ENCODE assay signal across 8 mouse cellular contexts in the genomic region with DNA sequence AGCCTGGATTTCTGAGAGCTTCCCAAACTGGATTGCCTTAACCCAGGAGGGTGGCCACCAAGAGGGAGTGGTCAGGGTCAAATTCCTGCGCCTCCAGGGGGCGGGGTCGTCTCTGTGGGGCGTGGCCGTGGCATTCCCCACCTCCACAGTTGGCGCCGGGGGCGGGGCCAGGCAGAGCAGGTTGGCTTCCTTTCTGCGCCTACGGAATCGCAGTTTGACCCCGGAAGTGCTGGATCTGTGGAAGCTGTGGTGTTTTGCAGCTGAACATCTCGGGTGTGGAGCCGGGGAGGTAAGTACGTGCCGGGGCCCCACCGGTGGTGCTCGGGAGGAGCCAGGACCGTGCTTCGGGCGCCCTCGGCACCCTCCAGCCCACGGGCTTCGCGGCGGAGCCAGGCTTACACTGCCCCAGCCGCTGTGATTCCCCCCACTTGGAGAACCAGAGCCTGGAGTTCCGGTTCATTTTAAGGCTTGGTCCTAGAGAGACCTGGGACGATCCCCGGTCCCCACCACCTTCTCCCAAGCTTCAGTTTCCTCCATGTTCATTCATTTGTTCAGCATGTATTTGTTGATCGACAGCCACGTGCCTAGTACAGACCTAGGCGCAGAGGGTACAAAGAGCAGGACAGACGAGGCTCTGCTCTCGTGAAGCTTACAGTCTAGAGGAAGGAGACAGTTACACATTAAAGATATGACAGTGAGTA. TPM values are rescaled to one million over a fixed set of nuclear protein-coding genes. Genes with fewer than 3 reads are reported as not detected.
A peak's percentile ranks its signal among the peaks of the same experiment; 100 is the strongest.
DNase-seq lines count a peak whose midpoint lies in the region; ATAC-seq and TF ChIP-seq lines count a peak whose summit lies in the region.

A gene (plus strand): TSS at position 214 of the 701 bp plus-strand sequence.

- H3K9me3 ChIP-seq in CH12.LX (replicated peaks; ENCODE audit: low read length) = no peaks in the 10 kb centered on the region
- no peaks in the 10 kb centered on the region for H3K9me3 ChIP-seq in forebrain, embryonic 12.5 days
- H3K9me3 ChIP-seq in heart, postnatal 0 days (replicated peaks; ENCODE audit: control insufficient read depth, low read length) = no peaks in the 10 kb centered on the region
- no peaks in the 10 kb centered on the region for H3K9me3 ChIP-seq in liver, embryonic 16.5 days (replicated peaks; ENCODE audit: control insufficient read depth, low read length)
- H3K9me3 ChIP-seq in neural tube, embryonic 13.5 days = no peaks in the 10 kb centered on the region

- TF ChIP-seq POLR2A in CH12.LX (IDR thresholded peaks at IDR 0.05; ENCODE audit: low read depth, low read length) = peak; percentile 91
- TF ChIP-seq POLR2A in testis, adult 2 months (IDR thresholded peaks at IDR 0.05; ENCODE audit: control insufficient read depth, low read depth, low read length) = peak; percentile 73

- H3K36me3 ChIP-seq in CH12.LX (replicated peaks in 1 of 2; ENCODE audit: control insufficient read depth in 1 of 2, insufficient read depth in 1 of 2, low read length in 1 of 2) = peaks cover 15 to 33% of the 10 kb centered on the region in 2 experiments
- peaks cover 4% of the 10 kb centered on the region; the same call in 1 of the 2 replicates for H3K36me3 ChIP-seq in forebrain, embryonic 12.5 days (replicated peaks)
- 0 out of 2 replicates have a peak, but pooled peaks cover 4% of the 10 kb centered on the region for H3K36me3 ChIP-seq in heart, postnatal 0 days (replicated peaks; ENCODE audit: control insufficient read depth, insufficient read depth, low read length)
- H3K36me3 ChIP-seq in liver, embryonic 16.5 days (ENCODE audit: control insufficient read depth, insufficient read depth) = no peaks in the 10 kb centered on the region; the same call in 1 of the 2 replicates
- H3K36me3 ChIP-seq in neural tube, embryonic 13.5 days = peaks cover 20% of the 10 kb centered on the region
- H3K36me3 ChIP-seq in testis, adult 2 months (ENCODE audit: control insufficient read depth, insufficient read depth, low read length) = no peaks in the 10 kb centered on the region; the same call in 1 of the 2 replicates

- dilution Hi-C loops in CH12.LX (cut with MboI; ENCODE audit: extremely low pct_ligation_motif_present, extremely low pct_unique_long_range_greater_than_20kb, low sequenced_read_pairs) = no loop called here

- H3K4me2 ChIP-seq in CH12.LX (ENCODE audit: insufficient read depth, low read depth, poor library complexity, severe bottlenecking) = peak within 1 kb of the TSS; percentile 74
- H3K4me2 ChIP-seq in forebrain, embryonic 12.5 days = peak within 1 kb of the TSS; percentile 86
- peak within 1 kb of the TSS; percentile 92 for H3K4me2 ChIP-seq in heart, postnatal 0 days (ENCODE audit: low read depth, low read length)
- H3K4me2 ChIP-seq in liver, embryonic 16.5 days (ENCODE audit: low read depth, low read length) = peak within 1 kb of the TSS; percentile 91
- peak within 1 kb of the TSS; percentile 92 for H3K4me2 ChIP-seq in neural tube, embryonic 13.5 days

- in situ Hi-C loops in CH12.LX (cut with MboI; ENCODE audit: low pct_ligation_motif_present, low pct_unique_long_range_greater_than_20kb, low sequenced_read_pairs) = loop anchor here (5.0 kb wide), 1 partner anchor 40 kb away; no protein-coding TSS in a partner anchor

- WGBS in forebrain, embryonic 12.5 days = under 1% methylated on average over 35 of the region's 35 CpGs
- under 1% methylated on average over 35 of the region's 35 CpGs for WGBS in heart, postnatal 0 days
- WGBS in liver, embryonic 16.5 days (ENCODE audit: insufficient replicate concordance) = 0% methylated on average over 35 of the region's 35 CpGs
- WGBS in neural tube, embryonic 13.5 days = under 1% methylated on average over 35 of the region's 35 CpGs

- TF ChIP-seq EP300 in CH12.LX (IDR thresholded peaks at IDR 0.05; ENCODE audit: low read length) = no peak
- TF ChIP-seq EP300 in heart, postnatal 0 days (IDR thresholded peaks at IDR 0.05; ENCODE audit: low read depth) = no peak

- ATAC-seq in forebrain, embryonic 12.5 days (ENCODE audit: low FRiP score) = peak; percentile 91
- peak; percentile 97 for ATAC-seq in heart, postnatal 0 days (ENCODE audit: insufficient read depth, low read depth)
- ATAC-seq in liver, embryonic 16.5 days (ENCODE audit: low read depth) = peak; percentile 90
- ATAC-seq in neural tube, embryonic 13.5 days (ENCODE audit: low read depth) = peak; percentile 91

- peaks cover 14% of the 10 kb centered on the region for H3K27me3 ChIP-seq in CH12.LX (replicated peaks)
- H3K27me3 ChIP-seq in forebrain, embryonic 12.5 days = peaks cover 3% of the 10 kb centered on the region; the same call in 1 of the 2 replicates
- no peaks in the 10 kb centered on the region for H3K27me3 ChIP-seq in heart, postnatal 0 days (ENCODE audit: control insufficient read depth, insufficient read depth, low read length)
- no peaks in the 10 kb centered on the region for H3K27me3 ChIP-seq in liver, embryonic 16.5 days (ENCODE audit: control insufficient read depth, insufficient read depth, low read depth, low read length)
- no peaks in the 10 kb centered on the region for H3K27me3 ChIP-seq in neural tube, embryonic 13.5 days
- H3K27me3 ChIP-seq in testis, adult 2 months (ENCODE audit: control insufficient read depth, insufficient read depth, low read length) = no peaks in the 10 kb centered on the region

- peak within 1 kb of the TSS; percentile 77 for H3K9ac ChIP-seq in CH12.LX (ENCODE audit: insufficient read depth, low read depth)
- H3K9ac ChIP-seq in forebrain, embryonic 12.5 days = peak within 1 kb of the TSS; percentile 76
- H3K9ac ChIP-seq in heart, postnatal 0 days (replicated peaks; ENCODE audit: low read depth, low read length) = peak within 1 kb of the TSS; percentile 74
- H3K9ac ChIP-seq in liver, embryonic 16.5 days (ENCODE audit: low read depth, low read length) = peak within 1 kb of the TSS; percentile 83
- peak within 1 kb of the TSS; percentile 84 for H3K9ac ChIP-seq in neural tube, embryonic 13.5 days

- TF ChIP-seq CTCF in CH12.LX (conservative IDR thresholded peaks at IDR 0.05 in 1 of 2, IDR thresholded peaks at IDR 0.05 in 1 of 2; ENCODE audit: low read depth in 2 of 2, low read length in 2 of 2) = no peak
- TF ChIP-seq CTCF in heart, postnatal 0 days (IDR thresholded peaks at IDR 0.05; ENCODE audit: low read depth) = peak; percentile 4; the same call in 1 of the 2 replicates
- no peak for TF ChIP-seq CTCF in testis, adult 2 months (IDR thresholded peaks at IDR 0.05; ENCODE audit: control insufficient read depth, insufficient read depth, insufficient replicate concordance, low read depth, low read length)

- H3K79me2 ChIP-seq in CH12.LX (replicated peaks; ENCODE audit: control insufficient read depth, extremely low read depth, insufficient read depth, poor library complexity, severe bottlenecking) = peaks cover 31% of the 10 kb centered on the region

- H3K4me1 ChIP-seq in CH12.LX (ENCODE audit: control insufficient read depth in 1 of 2, insufficient read depth in 2 of 2) = peaks cover 7 to 23% of the 10 kb centered on the region in 2 experiments; a peak in 3 of 4 replicates
- H3K4me1 ChIP-seq in forebrain, embryonic 12.5 days = peaks cover 18% of the 10 kb centered on the region
- peaks cover 11% of the 10 kb centered on the region for H3K4me1 ChIP-seq in heart, postnatal 0 days (ENCODE audit: control insufficient read depth, insufficient read depth)
- H3K4me1 ChIP-seq in liver, embryonic 16.5 days (ENCODE audit: control insufficient read depth, low read depth, low read length) = peaks cover 29% of the 10 kb centered on the region
- peaks cover 19% of the 10 kb centered on the region for H3K4me1 ChIP-seq in neural tube, embryonic 13.5 days (replicated peaks)
- peaks cover 5% of the 10 kb centered on the region for H3K4me1 ChIP-seq in testis, adult 2 months (ENCODE audit: control insufficient read depth, insufficient read depth, low read length)

- 0 out of 2 replicates have a peak within 1 kb of the TSS, but pooled peaks have one; percentile 19 for H3K27ac ChIP-seq in CH12.LX (ENCODE audit: insufficient read depth, low read depth)
- peak within 1 kb of the TSS; percentile 36; the same call in 1 of the 2 replicates for H3K27ac ChIP-seq in forebrain, embryonic 12.5 days
- H3K27ac ChIP-seq in heart, postnatal 0 days (ENCODE audit: low read depth) = peak within 1 kb of the TSS; percentile 85
- peak within 1 kb of the TSS; percentile 91 for H3K27ac ChIP-seq in liver, embryonic 16.5 days (ENCODE audit: low read length)
- peak within 1 kb of the TSS; percentile 61; the same call in 1 of the 2 replicates for H3K27ac ChIP-seq in neural tube, embryonic 13.5 days (replicated peaks)
- H3K27ac ChIP-seq in testis, adult 2 months (ENCODE audit: control insufficient read depth, insufficient read depth, low read depth, low read length) = peak within 1 kb of the TSS; percentile 82

- DNase-seq in CH12.LX (ENCODE audit: extremely low read depth) = peak; percentile 94
- peak; percentile 90 for DNase-seq in c-Kit-positive CD71-positive TER-119-negative erythroid progenitor cells, embryonic 14.5 days (ENCODE audit: low read depth)
- DNase-seq in heart, postnatal 0 days (ENCODE audit: low spot score) = peak; percentile 91
- peak; percentile 99 for DNase-seq in kidney, postnatal 4 days

- TF ChIP-seq RAD21 in CH12.LX (IDR thresholded peaks at IDR 0.05; ENCODE audit: low read depth, low read length) = no peak

- peak within 1 kb of the TSS; percentile 79 to 100 (median 87) for H3K4me3 ChIP-seq in CH12.LX (replicated peaks in 1 of 3; ENCODE audit: low read depth in 2 of 3, low read length in 2 of 3, poor library complexity in 1 of 3)
- peak within 1 kb of the TSS; percentile 86 for H3K4me3 ChIP-seq in forebrain, embryonic 12.5 days (replicated peaks)
- H3K4me3 ChIP-seq in heart, postnatal 0 days (ENCODE audit: low read depth, low read length) = peak within 1 kb of the TSS; percentile 95
- peak within 1 kb of the TSS; percentile 93 for H3K4me3 ChIP-seq in liver, embryonic 16.5 days (ENCODE audit: low read depth, low read length)
- peak within 1 kb of the TSS; percentile 90 for H3K4me3 ChIP-seq in neural tube, embryonic 13.5 days
- H3K4me3 ChIP-seq in testis, adult 2 months (ENCODE audit: control insufficient read depth, low read depth, low read length) = peak within 1 kb of the TSS; percentile 92

TF ChIP-seq in CH12.LX, 34 proteins besides CTCF, POLR2A, EP300 and RAD21 (continues in another document):
- TF ChIP-seq ZC3H11A (IDR thresholded peaks at IDR 0.05; ENCODE audit: low read depth, low read length) (no peak), MAX (IDR thresholded peaks at IDR 0.05; ENCODE audit: low read length) (no peak)

RNA-seq across cellular contexts. Expression of the gene that starts here (rescaled TPM):
- total RNA-seq in CH12.LX (2012; rRNA removed) (34.6 and 37.2 TPM in 2 replicates), CH12.LX (2014; rRNA removed) (25.1 and 26.0 TPM in 2 replicates)
- polyA plus RNA-seq in CH12.LX (2012; ENCODE audit: insufficient read length, low read depth) = 50.4 and 52.9 TPM in 2 replicates
- polyA plus RNA-seq in forebrain, embryonic 12.5 days (2016; fragmentation: Nextera tagmentation; extraction: Ambion mirVana) = 32.6 TPM in 2 replicates
- 13.6 and 15.2 TPM in 2 replicates for total RNA-seq in heart, postnatal 0 days (2014; rRNA removed; ENCODE audit: low replicate concordance)
- 10.1 and 10.6 TPM in 2 replicates for polyA plus RNA-seq in heart, postnatal 0 days (2015; fragmentation: Nextera tagmentation; extraction: Ambion mirVana)
- polyA plus RNA-seq in liver, embryonic 16.5 days (2015; fragmentation: Nextera tagmentation; extraction: Ambion mirVana) = 16.5 and 18.2 TPM in 2 replicates
- polyA plus RNA-seq in neural tube, embryonic 13.5 days (2015; fragmentation: Nextera tagmentation; extraction: Ambion mirVana) = 22.3 and 23.7 TPM in 2 replicates
- 54.5 and 57.4 TPM in 2 replicates for polyA plus RNA-seq in testis, adult 2 months (2012; rRNA removed)

Comparison
In these comparisons a context has a peak if more than half of its experiments do, and no peak if none do; other contexts are left out.
1. Peak in every context shown above with its lines: DNase-seq, ATAC-seq, H3K4me3 ChIP-seq and H3K27ac ChIP-seq.
2. H3K27ac ChIP-seq: peak in every context shown above with its lines; median percentile 91 in liver, embryonic 16.5 days; 85 in heart, postnatal 0 days; 82 in testis, adult 2 months; 61 in neural tube, embryonic 13.5 days; 36 in forebrain, embryonic 12.5 days; 19 in CH12.LX.